Comparison of ENCODE assay signal across 16 mouse cellular contexts in genomic region chr11:113424765-113425164, GRCm38 (mm10).
"Had no signal": no experiment of that assay in that cellular context is flagged by ENCODE, and none has a peak within 500 bp of the region (broad histone marks: within the 10 kb centered on the region; RNA-seq: fewer than 3 reads in every experiment).

No protein-coding gene starts in this region.

- H3K27ac ChIP-seq: hindbrain, embryonic 14.5 days; layer of hippocampus, adult 2 months; limb, embryonic 13.5 days; liver, embryonic 14.5 days; midbrain, embryonic 10.5 days; stomach, embryonic 15.5 days had no signal

- H3K9me3 ChIP-seq: limb, embryonic 13.5 days; neural tube, embryonic 15.5 days; stomach, embryonic 15.5 days had no signal

- H3K4me2 ChIP-seq: hindbrain, embryonic 14.5 days; limb, embryonic 13.5 days; neural tube, embryonic 15.5 days; stomach, embryonic 15.5 days had no signal

- H3K36me3 ChIP-seq: limb, embryonic 13.5 days; midbrain, embryonic 10.5 days; neural tube, embryonic 15.5 days; stomach, embryonic 15.5 days had no signal

- H3K9ac ChIP-seq: hindbrain, embryonic 14.5 days; limb, embryonic 13.5 days; liver, embryonic 14.5 days; neural tube, embryonic 15.5 days; stomach, embryonic 15.5 days had no signal

- H3K4me3 ChIP-seq: layer of hippocampus, adult 2 months; limb, embryonic 13.5 days; midbrain, embryonic 10.5 days; myocyte; neural tube, embryonic 15.5 days; stomach, embryonic 15.5 days had no signal

- H3K4me1 ChIP-seq: stomach, embryonic 15.5 days had no signal

- DNase-seq: kidney, adult 2 months; left cerebral cortex, postnatal 4 days; lung, adult 2 months; lung, postnatal 4 days; midbrain, embryonic 14.5 days; right cerebral cortex, postnatal 4 days; spleen, adult 18-20 months; thymus, postnatal 4 days had no signal

- H3K27me3 ChIP-seq: limb, embryonic 13.5 days; stomach, embryonic 15.5 days had no signal
